Mouse (Mus musculus) cortical plate, adult 2 months (tissue): ENCODE results near the gene Gm28053.

Experiments used
- CTCF ChIP-seq: fragments of 200-500 bp; IDR thresholded peaks from 2 replicates; pipeline ENCODE4 v1.5.1; 2011; ENCODE audit warnings: mild to moderate bottlenecking, control low read depth, low read length; ENCODE audit not compliant: insufficient read depth; ENCODE audit errors: extremely low read depth
- POLR2A ChIP-seq: fragments of 200-500 bp; IDR thresholded peaks from 2 replicates; pipeline ENCODE4 v1.6.1; 2011; ENCODE audit warnings: mild to moderate bottlenecking, low read length, control low read depth; ENCODE audit not compliant: insufficient read depth; ENCODE audit errors: extremely low read depth

GRCm38 (mm10) chr6:48681472-48682090 lies 36.8 kb upstream of the Gm28053 start:
- TF ChIP-seq CTCF, result no peak
- TF ChIP-seq POLR2A, result no peak
